12 mouse cellular contexts compared by ENCODE assay signal in the genomic region with DNA sequence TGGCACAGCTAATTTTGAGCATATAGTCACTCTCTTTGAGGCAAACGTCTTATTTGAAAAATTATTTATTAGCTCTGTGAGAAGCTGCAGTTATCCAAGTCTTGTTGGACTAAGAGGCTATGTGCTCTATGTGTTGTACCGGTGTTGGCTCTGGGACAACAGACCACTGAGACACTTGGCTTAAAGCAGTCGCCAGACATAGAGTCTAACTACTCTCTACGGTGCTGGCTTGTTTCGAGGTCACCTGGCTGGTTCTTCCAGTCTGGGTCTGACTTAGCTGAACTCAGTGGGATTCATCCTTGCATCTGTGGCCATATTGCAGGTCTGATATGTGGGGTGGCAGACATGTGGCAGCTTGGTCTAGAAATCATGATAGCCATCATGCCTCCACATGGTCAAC.
"Had no signal": no experiment of that assay in that cellular context is flagged by ENCODE, and none has a peak within 500 bp of the region (broad histone marks: within the 10 kb centered on the region; RNA-seq: fewer than 3 reads in every experiment).

No protein-coding gene starts in this region.

- DNase-seq: left cerebral cortex, postnatal 4 days; liver; liver, embryonic 13.5 days; liver, postnatal 0 days; lung, adult 18-20 months; lung, adult 2 months; lung, embryonic 14.5 days; lung, postnatal 10 days; lung, postnatal 14 days; lung, postnatal 36 days; lung, postnatal 4 days; midbrain, embryonic 14.5 days had no signal
